Mouse (Mus musculus): ENCODE results near the gene Rnf113a2.
A peak's percentile ranks its signal among the peaks of the same experiment; 100 is the strongest.

Rnf113a2 gene

DNA sequence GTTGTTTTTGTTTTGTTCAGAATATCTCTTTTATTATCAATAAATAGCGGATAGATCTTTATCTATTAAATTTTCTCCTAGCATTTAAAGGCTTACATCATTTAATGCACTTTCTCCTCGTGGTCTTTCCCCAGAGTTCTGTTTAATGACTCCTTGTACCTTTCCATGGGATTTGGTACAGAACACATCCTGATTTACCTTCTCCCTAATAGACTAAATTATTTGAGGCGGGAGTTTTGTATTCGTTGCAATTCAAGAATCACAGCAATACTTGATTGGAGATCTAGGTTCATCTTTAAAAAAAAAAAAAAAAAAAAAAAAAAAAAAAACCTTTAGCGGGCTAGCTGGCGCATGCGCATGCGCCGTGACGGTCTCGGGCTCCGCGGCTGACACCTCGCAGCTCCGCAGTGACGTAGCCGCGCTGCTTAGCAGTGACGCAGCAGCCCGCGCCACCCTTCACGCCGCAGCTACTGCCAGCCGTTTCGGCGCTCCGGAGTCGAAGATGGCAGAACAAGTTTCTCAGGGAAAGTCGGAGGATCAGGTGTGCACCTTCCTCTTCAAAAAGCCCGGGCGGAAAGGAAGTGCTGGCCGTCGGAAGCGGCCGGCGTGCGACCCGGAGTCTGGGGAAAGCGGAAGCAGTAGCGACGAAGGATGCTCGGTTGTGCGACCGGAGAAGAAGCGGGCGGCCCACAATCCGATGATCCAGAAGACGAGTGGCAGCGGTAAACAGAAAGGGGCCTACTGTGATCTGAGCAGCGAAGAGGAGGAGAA, at the start of gene Rnf113a2:
TSS of gene Rnf113a2 (plus strand) at position 363 of the 771 bp plus-strand sequence.
- peak; percentile 81 for DNase-seq (ENCODE audit: low read depth, low spot score)

DNA sequence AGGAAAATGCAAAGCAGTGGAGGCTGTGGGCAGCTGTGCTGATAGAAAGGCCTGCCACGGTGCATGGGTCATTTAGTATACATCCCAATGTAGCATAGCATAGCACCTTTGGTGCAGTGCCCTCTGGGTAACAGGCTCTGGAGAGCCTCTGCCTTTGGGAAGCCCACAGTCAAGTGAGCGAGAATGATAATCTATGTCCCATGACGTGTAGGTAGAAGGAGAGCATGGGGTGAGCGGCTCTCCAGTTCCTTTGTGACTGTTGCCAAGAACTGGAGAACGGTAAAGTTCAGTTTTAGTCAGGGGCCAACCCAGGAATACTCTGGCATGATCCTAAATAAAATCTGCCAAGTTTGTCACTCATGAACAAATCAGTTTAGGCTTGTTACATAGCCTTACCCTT, 45.3 kb upstream of the Rnf113a2 start:
- DNase-seq (ENCODE audit: low read depth, low spot score) = no peak

DNA sequence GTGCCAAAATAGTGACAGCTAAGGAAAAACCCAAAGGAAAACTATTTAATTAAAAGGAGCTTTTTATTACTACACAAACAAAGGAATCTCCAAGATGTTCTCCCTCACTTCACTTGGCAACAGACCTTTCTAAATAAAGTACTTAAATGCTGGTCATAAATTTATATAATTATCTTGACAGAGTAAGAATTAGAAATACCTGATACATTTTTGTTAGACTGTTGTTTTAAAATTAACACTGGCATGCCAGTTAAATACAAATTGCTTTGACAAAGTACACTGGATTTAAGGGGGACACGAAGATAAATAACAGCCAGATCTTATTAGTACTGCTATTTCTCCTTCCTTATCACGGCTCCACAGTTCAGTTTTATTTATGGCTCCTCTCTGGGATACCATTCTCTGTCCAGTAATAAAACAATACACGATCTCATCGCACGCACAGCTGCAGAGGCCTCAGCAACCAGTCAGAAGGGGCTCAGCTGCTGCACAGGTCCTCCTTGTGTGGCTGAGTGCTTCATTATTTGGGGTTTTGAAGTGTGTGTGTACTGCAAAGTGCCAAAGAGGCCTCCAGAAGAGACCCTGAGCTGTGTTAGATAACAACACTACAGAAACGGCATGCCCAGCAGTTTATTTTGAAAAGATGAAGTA, 43.0 kb upstream of the Rnf113a2 start:
- DNase-seq (ENCODE audit: low read depth, low spot score) = no peak

- no peak for DNase-seq (ENCODE audit: low read depth, low spot score)
These were observed 34.6 kb upstream of the Rnf113a2 start for GRCm38 (mm10) chr12:84382369-84382768.

- DNase-seq (ENCODE audit: low read depth, low spot score) = no peak
These were observed 32.3 kb upstream of the Rnf113a2 start for GRCm38 (mm10) chr12:84384644-84385081.

DNA sequence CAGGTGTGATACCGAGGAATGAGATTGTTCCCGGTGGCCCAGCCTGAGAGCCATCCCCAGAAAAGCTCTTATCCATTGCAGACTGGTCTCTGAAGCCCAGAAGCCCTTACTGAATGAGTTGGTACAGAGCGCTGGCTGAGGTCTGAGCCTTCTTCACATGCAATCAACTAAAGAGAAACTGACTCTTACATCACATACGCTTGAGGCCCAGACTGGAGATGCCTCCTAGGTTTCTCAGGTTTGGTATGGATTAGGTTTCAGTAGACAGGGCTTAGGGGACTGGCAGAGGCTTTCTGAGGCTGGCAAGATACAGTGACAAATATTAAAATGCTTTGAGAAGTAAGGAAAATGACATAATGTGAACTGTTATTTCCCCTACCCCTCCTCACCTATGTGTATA, 31.6 kb upstream of the Rnf113a2 start:
- no peak for DNase-seq (ENCODE audit: low read depth, low spot score)

- DNase-seq (ENCODE audit: low read depth, low spot score) = no peak
These were observed 28.9 kb upstream of the Rnf113a2 start for GRCm38 (mm10) chr12:84388097-84388496.

GRCm38 (mm10) chr12:84388774-84389400, 28.1 kb upstream of the Rnf113a2 start:
- no peak for DNase-seq (ENCODE audit: low read depth, low spot score)

DNA sequence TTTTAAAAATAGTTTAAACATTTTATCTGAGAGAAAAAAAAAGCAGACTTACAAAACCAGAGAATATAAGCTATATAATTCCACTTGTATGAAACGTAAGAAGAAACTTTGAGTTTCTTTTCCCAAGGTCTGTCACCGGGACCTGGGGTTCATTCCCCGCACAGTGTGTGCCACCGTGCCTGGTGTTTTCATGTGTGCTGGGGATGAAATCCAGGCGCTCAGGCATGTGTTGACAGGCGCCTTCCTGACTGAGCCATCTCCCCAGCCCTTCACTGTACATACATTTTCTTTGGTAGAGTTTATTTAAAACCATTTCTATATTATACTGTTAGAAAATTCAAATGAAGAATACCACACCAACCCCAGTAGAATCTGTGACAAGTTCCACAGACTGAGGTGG, 26.7 kb upstream of the Rnf113a2 start:
- DNase-seq (ENCODE audit: low read depth, low spot score) = no peak

DNA sequence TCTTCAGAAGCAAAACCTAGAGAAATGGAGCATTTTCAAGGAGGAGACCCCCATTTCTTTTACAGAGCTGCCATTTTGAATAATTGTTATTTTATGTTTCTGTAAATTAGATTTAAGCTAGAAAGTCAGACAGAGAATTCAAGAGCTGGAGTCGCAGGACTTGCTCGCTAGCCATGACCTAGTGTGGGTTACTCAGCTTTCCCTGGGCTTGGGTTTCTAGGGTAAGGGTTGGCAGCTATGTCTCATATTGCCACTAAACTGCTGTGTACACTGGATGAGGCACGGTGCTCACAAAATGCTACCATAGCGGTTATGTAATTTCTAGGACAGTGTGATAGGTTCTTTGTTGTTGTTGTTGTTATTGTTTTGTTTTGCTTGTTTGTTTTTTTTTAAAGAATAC, 24.3 kb upstream of the Rnf113a2 start:
- no peak for DNase-seq (ENCODE audit: low read depth, low spot score)

GRCm38 (mm10) chr12:84393847-84394246, 23.1 kb upstream of the Rnf113a2 start:
- no peak for DNase-seq (ENCODE audit: low read depth, low spot score)

GRCm38 (mm10) chr12:84396947-84397679, 19.9 kb upstream of the Rnf113a2 start:
- DNase-seq (ENCODE audit: low read depth, low spot score) = no peak

GRCm38 (mm10) chr12:84397685-84398084, 19.3 kb upstream of the Rnf113a2 start:
- DNase-seq (ENCODE audit: low read depth, low spot score) = no peak

- no peak for DNase-seq (ENCODE audit: low read depth, low spot score)
These were observed 18.4 kb upstream of the Rnf113a2 start for GRCm38 (mm10) chr12:84398629-84399028.

DNA sequence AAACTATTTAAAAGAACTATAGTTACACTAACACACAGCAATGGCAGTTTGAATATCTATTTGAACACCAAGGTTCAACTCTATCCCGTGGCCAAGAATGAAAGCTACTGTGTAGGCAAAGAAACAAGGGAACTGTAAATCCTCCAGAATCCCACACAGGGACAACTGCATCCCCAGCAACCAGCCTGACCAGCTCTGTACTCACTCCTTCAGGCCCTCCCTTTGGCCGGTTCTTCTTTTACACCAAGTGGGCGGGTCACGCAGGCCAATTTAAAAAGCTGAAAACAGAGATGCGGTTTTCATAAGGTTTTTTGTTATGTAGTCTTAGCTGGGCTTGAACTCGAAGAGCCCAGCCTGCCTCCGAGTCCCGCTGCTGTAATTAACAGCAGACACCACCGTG, 17.9 kb upstream of the Rnf113a2 start:
- DNase-seq (ENCODE audit: low read depth, low spot score) = no peak

DNA sequence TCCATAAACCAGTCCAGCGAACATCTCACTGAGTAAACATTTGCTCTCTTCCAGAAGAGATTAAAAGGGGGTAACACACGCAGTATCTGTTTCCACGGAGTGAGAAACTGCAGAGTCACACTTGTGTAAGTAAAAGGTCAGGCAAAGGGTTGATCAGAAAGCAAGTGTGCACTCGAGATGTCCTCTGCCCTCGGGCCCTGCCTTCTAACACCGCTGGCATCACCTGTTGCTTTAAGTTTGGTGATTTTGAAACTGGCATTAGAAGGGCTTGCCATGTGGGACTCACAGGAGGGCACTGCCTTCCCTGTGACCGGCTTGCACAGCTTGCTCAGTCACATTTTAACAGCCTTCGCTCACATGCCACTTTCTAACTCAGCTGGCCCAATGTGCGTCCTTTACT, 17.3 kb upstream of the Rnf113a2 start:
- no peak for DNase-seq (ENCODE audit: low read depth, low spot score)

GRCm38 (mm10) chr12:84400068-84400467, 16.9 kb upstream of the Rnf113a2 start:
- no peak for DNase-seq (ENCODE audit: low read depth, low spot score)

DNA sequence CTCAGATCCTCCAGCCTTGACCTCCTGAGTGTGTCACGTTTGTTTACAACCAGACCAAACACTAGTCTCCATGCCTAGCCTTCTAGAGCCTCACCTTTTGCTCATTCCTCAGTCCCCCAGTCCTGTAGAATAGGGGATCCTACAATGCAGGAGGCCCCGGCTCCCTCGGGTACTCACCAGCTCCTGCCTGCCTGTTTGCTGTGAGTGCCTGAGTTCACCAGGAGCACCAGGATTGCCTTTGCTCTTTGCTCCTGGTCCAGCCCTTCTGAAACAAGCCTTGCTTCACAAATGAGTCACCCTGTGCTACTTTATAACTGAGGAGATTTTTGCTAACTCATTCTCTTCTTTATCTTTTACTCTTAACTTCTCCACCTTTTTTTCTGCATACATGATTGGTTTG, 16.3 kb upstream of the Rnf113a2 start:
- no peak for DNase-seq (ENCODE audit: low read depth, low spot score)

DNA sequence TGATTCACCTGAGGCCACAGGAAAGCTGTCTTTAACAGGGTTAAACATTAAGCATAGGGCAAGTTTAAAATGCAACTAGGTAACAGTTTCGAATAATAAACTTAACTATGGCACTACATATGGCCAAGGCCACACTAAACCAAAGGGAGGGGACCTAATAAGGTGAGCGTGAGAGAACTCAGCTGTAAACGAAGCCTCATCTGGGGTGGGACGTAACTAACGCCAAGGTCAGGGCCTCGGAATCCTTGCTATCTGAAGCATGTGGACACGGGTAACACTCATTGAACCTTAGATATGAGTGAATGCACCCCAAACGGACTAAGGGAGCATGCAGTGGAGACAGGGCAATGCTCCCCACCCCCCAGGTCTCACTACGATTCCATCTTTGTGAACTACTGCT, 14.1 kb upstream of the Rnf113a2 start:
- no peak for DNase-seq (ENCODE audit: low read depth, low spot score)

DNA sequence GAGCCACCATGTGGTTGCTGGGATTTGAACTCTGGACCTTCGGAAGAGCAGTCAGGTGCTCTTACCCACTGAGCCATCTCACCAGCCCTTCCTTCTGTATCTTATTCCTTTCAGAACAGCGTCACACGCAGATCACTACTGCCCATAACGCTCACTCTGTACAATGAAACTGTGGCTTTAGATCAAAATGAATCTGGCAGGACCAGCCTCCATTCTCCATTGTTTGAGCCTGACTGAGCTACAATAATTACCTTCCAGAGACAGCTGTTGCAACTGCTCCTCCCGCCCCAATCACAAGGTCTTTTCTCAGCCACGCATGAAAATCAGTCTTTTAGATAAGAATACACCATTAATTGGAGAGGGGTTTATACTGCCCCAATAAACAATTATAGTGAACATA, 12.5 kb upstream of the Rnf113a2 start:
- DNase-seq (ENCODE audit: low read depth, low spot score) = no peak

- DNase-seq (ENCODE audit: low read depth, low spot score) = no peak
These were observed 9.7 kb upstream of the Rnf113a2 start for GRCm38 (mm10) chr12:84407259-84407658.

Measured in embryo, embryonic 11.5 days (tissue).